Mouse (Mus musculus) limb, embryonic 14.5 days (tissue): ENCODE measurements around the gene Tpi1. TPM values are rescaled to one million over a fixed set of nuclear protein-coding genes. Genes with fewer than 3 reads are reported as not detected.

Experiments
- ATAC-seq: fragments of 200-750 bp; cut with Nextera tagmentation; 2 replicates; pipeline ENCODE4 v1.8.0; 2017; ENCODE audit warnings: low read depth, moderate number of reproducible peaks, moderate TSS enrichment; ENCODE audit not compliant: low FRiP score
- DNase-seq: peaks from one replicate; pipeline ENCODE4 v3.0.0-alpha.2; 2015; ENCODE audit warnings: low spot score
- H3K27ac ChIP-seq: fragments of 300-500 bp; sonication (generic); replicated peaks from 2 replicates; pipeline ENCODE4 v1.5.1; 2014; ENCODE audit warnings: low read depth, mild to moderate bottlenecking, low read length, moderate library complexity, mixed read lengths
- H3K27me3 ChIP-seq: fragments of 300-500 bp; sonication (generic); 2 replicates; pipeline ENCODE4 v1.6.1; 2014; ENCODE audit warnings: low read length, mixed read lengths; ENCODE audit not compliant: control insufficient read depth, insufficient read depth
- H3K36me3 ChIP-seq: fragments of 300-500 bp; sonication (generic); 2 replicates; pipeline ENCODE4 v1.6.1; 2014; ENCODE audit warnings: mild to moderate bottlenecking, low read length, moderate library complexity, mixed read lengths; ENCODE audit not compliant: control insufficient read depth, insufficient read depth
- H3K4me1 ChIP-seq: fragments of 300-500 bp; sonication (generic); 2 replicates; pipeline ENCODE4 v1.6.1; 2014; ENCODE audit warnings: antibody characterized with exemption, low read length, mixed read lengths; ENCODE audit not compliant: control insufficient read depth, insufficient read depth
- H3K4me2 ChIP-seq: fragments of 300-500 bp; sonication (generic); replicated peaks from 2 replicates; pipeline ENCODE4 v1.6.1; 2014; ENCODE audit warnings: low read depth, mild to moderate bottlenecking, low read length, moderate library complexity; ENCODE audit not compliant: severe bottlenecking
- H3K4me3 ChIP-seq: fragments of 300-500 bp; sonication (generic); replicated peaks from 2 replicates; pipeline ENCODE4 v1.5.1; 2014; ENCODE audit warnings: low read length
- H3K9ac ChIP-seq: fragments of 300-500 bp; sonication (generic); 2 replicates; pipeline ENCODE4 v1.6.1; 2014; ENCODE audit warnings: mild to moderate bottlenecking, low read depth, low read length, moderate library complexity; ENCODE audit not compliant: severe bottlenecking
- H3K9me3 ChIP-seq: fragments of 300-500 bp; sonication (generic); 2 replicates; pipeline ENCODE4 v1.6.1; 2016; ENCODE audit warnings: low read length; ENCODE audit not compliant: control insufficient read depth
- POLR2A ChIP-seq: fragments of 200-500 bp; IDR thresholded peaks from 2 replicates; pipeline ENCODE4 v1.8.0; 2012; ENCODE audit warnings: inconsistent platforms, mild to moderate bottlenecking, moderate library complexity, borderline replicate concordance; ENCODE audit not compliant: insufficient read depth, insufficient read length; ENCODE audit errors: extremely low read depth
- WGBS: fragments of 180-500 bp; shearing (Covaris S2); extraction: QIAGEN DNeasy Blood & Tissue Kit; methylation state at CpG from one replicate; pipeline ENCODE4 v1.1.7; 2014; 5-methylcytosine and 5-hydroxymethylcytosine counted together
- polyA plus RNA-seq, 2 experiments: library from polyadenylated mRNA; depleted of rRNA in 1 of 2; stranded (reverse) in 1 of 2; unstranded in 1 of 2; fragments of >200 nt; fragmentation: Nextera tagmentation in 1 of 2; extraction: Ambion mirVana in 1 of 2; gene quantifications; 2 replicates each; pipeline versions ENCODE4 v1.2.1 to v1.2.3; 2012 to 2014

Gene Tpi1
- polyA plus RNA-seq, 2 experiments = 744 to 825 TPM

DNA sequence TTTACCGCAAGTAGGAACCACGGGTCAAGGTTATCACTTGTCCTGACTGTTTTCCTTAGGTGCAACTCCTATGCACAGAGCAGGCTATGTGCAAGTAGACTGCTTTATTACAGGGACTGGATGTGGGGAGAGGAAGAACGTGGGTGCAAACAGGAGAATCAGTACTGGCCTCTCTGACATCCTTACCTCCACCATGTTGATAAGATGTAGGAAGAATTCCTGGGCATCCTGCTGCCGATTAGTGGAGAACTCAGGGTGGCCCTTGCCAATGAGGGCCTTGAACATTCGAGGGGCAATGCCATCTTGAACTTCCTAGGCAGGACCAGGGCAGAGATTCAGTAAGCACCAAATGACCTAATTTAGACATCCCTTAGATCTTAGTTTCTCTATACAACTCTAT, 6.8 kb upstream of the Tpi1 start:
- no peak overlapping the region for H3K4me3 ChIP-seq
- peaks cover 98% of the 10 kb centered on the region for H3K36me3 ChIP-seq
- H3K27ac ChIP-seq = no peak overlapping the region
- H3K9ac ChIP-seq = no peak overlapping the region
- no peak overlapping the region for H3K4me2 ChIP-seq
- 91% methylated on average over 5 of the region's 5 CpGs for WGBS
- ATAC-seq = no peak
- H3K27me3 ChIP-seq = no peaks in the 10 kb centered on the region
- H3K9me3 ChIP-seq = no peaks in the 10 kb centered on the region
- no peak for DNase-seq
- no peak for TF ChIP-seq POLR2A
- no peaks in the 10 kb centered on the region for H3K4me1 ChIP-seq

DNA sequence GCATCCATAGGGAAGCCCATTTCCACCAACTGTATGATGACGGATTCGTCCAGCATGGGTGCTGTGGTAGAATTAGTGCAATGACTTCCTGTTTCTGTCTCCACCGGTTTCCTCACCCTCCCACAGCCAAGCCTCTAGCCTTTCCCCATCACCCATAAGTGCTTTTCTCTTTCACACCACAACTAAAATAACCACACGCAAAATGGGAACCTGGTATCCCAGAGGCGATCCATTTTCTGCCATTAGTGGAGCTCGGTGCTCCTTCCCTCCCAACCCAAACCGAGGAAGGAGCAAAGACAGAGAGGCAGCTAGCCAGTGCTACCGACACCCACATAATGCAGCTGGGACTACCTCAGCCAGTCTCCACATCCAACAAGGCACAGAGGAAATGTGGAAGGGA, 3.9 kb upstream of the Tpi1 start:
- Histone ChIP-seq H3K36me3 (peaks cover 77% of the 10 kb centered on the region), H3K9ac (no peak overlapping the region), H3K4me2 (no peak overlapping the region), H3K4me1 (peaks cover 10% of the 10 kb centered on the region), H3K4me3 (no peak overlapping the region), H3K27me3 (no peaks in the 10 kb centered on the region), H3K9me3 (no peaks in the 10 kb centered on the region), H3K27ac (no peak overlapping the region)
- ATAC-seq = no peak
- whole genome bisulfite sequencing = 89% methylated on average over 8 of the region's 8 CpGs
- no peak for DNase-seq
- TF ChIP-seq POLR2A = no peak

DNA sequence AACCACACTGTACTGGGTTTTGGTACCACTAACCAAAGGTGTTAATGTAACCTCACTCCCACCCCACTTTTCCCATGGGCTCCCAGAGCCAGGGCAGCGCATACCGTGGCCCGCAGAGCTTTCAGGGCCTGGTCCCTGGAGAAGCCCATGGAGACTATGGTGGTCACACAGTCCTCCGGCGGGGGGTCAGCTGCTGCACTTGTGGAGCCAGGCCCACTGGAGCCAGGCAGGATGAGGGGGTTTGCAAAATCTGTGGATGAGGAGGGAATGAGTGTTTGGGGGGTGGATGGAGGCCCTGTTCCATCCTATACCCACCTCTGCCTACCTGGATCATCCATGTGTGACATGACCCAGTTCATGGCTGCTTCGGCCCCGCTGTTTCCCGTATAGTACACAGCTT, 3.5 kb upstream of the Tpi1 start:
- Histone ChIP-seq H3K4me3 (no peak overlapping the region), H3K4me1 (peaks cover 13% of the 10 kb centered on the region), H3K9ac (no peak overlapping the region), H3K4me2 (no peak overlapping the region), H3K36me3 (peaks cover 77% of the 10 kb centered on the region), H3K27me3 (no peaks in the 10 kb centered on the region), H3K27ac (no peak overlapping the region), H3K9me3 (no peaks in the 10 kb centered on the region)
- no peak for TF ChIP-seq POLR2A
- DNase-seq (no peak), ATAC-seq (no peak)
- WGBS = 96% methylated on average over 8 of the region's 8 CpGs

- H3K9ac ChIP-seq = no peak overlapping the region
- 95% methylated on average over 11 of the region's 11 CpGs for WGBS
- H3K4me1 ChIP-seq = peaks cover 17% of the 10 kb centered on the region
- no peaks in the 10 kb centered on the region for H3K9me3 ChIP-seq
- H3K4me2 ChIP-seq = no peak overlapping the region
- DNase-seq (no peak), ATAC-seq (no peak)
- no peaks in the 10 kb centered on the region for H3K27me3 ChIP-seq
- H3K36me3 ChIP-seq = peaks cover 77% of the 10 kb centered on the region
- no peak for TF ChIP-seq POLR2A
- no peak overlapping the region for H3K4me3 ChIP-seq
- no peak overlapping the region for H3K27ac ChIP-seq
Observed at GRCm38 (mm10) chr6:124817125-124817524, 3.0 kb upstream of the Tpi1 start.

- 84% methylated on average over 4 of the region's 4 CpGs for WGBS
- peaks cover 21% of the 10 kb centered on the region for H3K4me1 ChIP-seq
- no peaks in the 10 kb centered on the region for H3K9me3 ChIP-seq
- no peak overlapping the region for H3K27ac ChIP-seq
- H3K4me3 ChIP-seq = no peak overlapping the region
- DNase-seq (no peak), ATAC-seq (no peak)
- TF ChIP-seq POLR2A = no peak
- peaks cover 77% of the 10 kb centered on the region for H3K36me3 ChIP-seq
- no peak overlapping the region for H3K4me2 ChIP-seq
- no peak overlapping the region for H3K9ac ChIP-seq
- H3K27me3 ChIP-seq = no peaks in the 10 kb centered on the region
Observed at GRCm38 (mm10) chr6:124816611-124817010, 2.5 kb upstream of the Tpi1 start.
